Mouse (Mus musculus): ENCODE data around the gene Tlcd1. TPM values are rescaled to one million over a fixed set of nuclear protein-coding genes. Genes with fewer than 3 reads are reported as not detected.
A peak's percentile ranks its signal among the peaks of the same experiment; 100 is the strongest.

Gene Tlcd1
- polyA plus RNA-seq, 1 experiment from 2014 or later: 23.1 TPM

- peaks cover 7% of the 10 kb centered on the region for H3K4me1 ChIP-seq (ENCODE audit: control insufficient read depth, insufficient read depth, low read length)
- no peaks in the 10 kb centered on the region for H3K9me3 ChIP-seq (ENCODE audit: control insufficient read depth, low read length)
- peak overlapping the region; percentile 65 for H3K4me2 ChIP-seq (replicated peaks; ENCODE audit: low read depth, low read length)
- H3K36me3 ChIP-seq (ENCODE audit: control insufficient read depth, insufficient read depth, low read length): peaks cover 30% of the 10 kb centered on the region
- no peak overlapping the region for H3K27ac ChIP-seq (ENCODE audit: low read depth, low read length)
- WGBS: 67% methylated on average over 22 of the region's 23 CpGs
- ATAC-seq (ENCODE audit: low FRiP score, low TSS enrichment): no peak
- H3K4me3 ChIP-seq (ENCODE audit: low read length): peak overlapping the region; percentile 49
- H3K9ac ChIP-seq (ENCODE audit: low read depth, low read length): peak overlapping the region; percentile 48
- H3K27me3 ChIP-seq (ENCODE audit: control insufficient read depth, insufficient read depth, low read length): no peaks in the 10 kb centered on the region
These were observed 18.8 kb downstream of the Tlcd1 start for GRCm38 (mm10) chr11:78195101-78195863.

- no peak overlapping the region for H3K9ac ChIP-seq (ENCODE audit: low read depth, low read length)
- H3K4me3 ChIP-seq (ENCODE audit: low read length): no peak overlapping the region
- no peaks in the 10 kb centered on the region for H3K9me3 ChIP-seq (ENCODE audit: control insufficient read depth, low read length)
- no peak overlapping the region for H3K4me2 ChIP-seq (replicated peaks; ENCODE audit: low read depth, low read length)
- WGBS: 93% methylated on average over 3 of the region's 3 CpGs
- H3K27me3 ChIP-seq (ENCODE audit: control insufficient read depth, insufficient read depth, low read length): no peaks in the 10 kb centered on the region
- no peak overlapping the region for H3K27ac ChIP-seq (ENCODE audit: low read depth, low read length)
- H3K36me3 ChIP-seq (ENCODE audit: control insufficient read depth, insufficient read depth, low read length): peaks cover 21% of the 10 kb centered on the region
- no peak for ATAC-seq (ENCODE audit: low FRiP score, low TSS enrichment)
- H3K4me1 ChIP-seq (ENCODE audit: control insufficient read depth, insufficient read depth, low read length): peaks cover 9% of the 10 kb centered on the region
These were observed 25.9 kb downstream of the Tlcd1 start for GRCm38 (mm10) chr11:78202372-78202771.

GRCm38 (mm10) chr11:78204287-78204686 is 27.8 kb downstream of the Tlcd1 start:
- H3K36me3 ChIP-seq (ENCODE audit: control insufficient read depth, insufficient read depth, low read length): peaks cover 41% of the 10 kb centered on the region
- H3K4me2 ChIP-seq (replicated peaks; ENCODE audit: low read depth, low read length): no peak overlapping the region
- no peaks in the 10 kb centered on the region for H3K27me3 ChIP-seq (ENCODE audit: control insufficient read depth, insufficient read depth, low read length)
- ATAC-seq (ENCODE audit: low FRiP score, low TSS enrichment): no peak
- 83% methylated on average over 6 of the region's 6 CpGs for WGBS
- H3K9ac ChIP-seq (ENCODE audit: low read depth, low read length): no peak overlapping the region
- H3K4me3 ChIP-seq (ENCODE audit: low read length): no peak overlapping the region
- H3K27ac ChIP-seq (ENCODE audit: low read depth, low read length): no peak overlapping the region
- H3K4me1 ChIP-seq (ENCODE audit: control insufficient read depth, insufficient read depth, low read length): peaks cover 9% of the 10 kb centered on the region
- H3K9me3 ChIP-seq (ENCODE audit: control insufficient read depth, low read length): no peaks in the 10 kb centered on the region

- Histone ChIP-seq H3K4me2 (replicated peaks; ENCODE audit: low read depth, low read length) (no peak overlapping the region), H3K27me3 (ENCODE audit: control insufficient read depth, insufficient read depth, low read length) (no peaks in the 10 kb centered on the region), H3K9me3 (ENCODE audit: control insufficient read depth, low read length) (no peaks in the 10 kb centered on the region), H3K4me1 (ENCODE audit: control insufficient read depth, insufficient read depth, low read length) (peaks cover 9% of the 10 kb centered on the region), H3K27ac (ENCODE audit: low read depth, low read length) (peak overlapping the region; percentile 63), H3K4me3 (ENCODE audit: low read length) (no peak overlapping the region), H3K36me3 (ENCODE audit: control insufficient read depth, insufficient read depth, low read length) (peaks cover 53% of the 10 kb centered on the region), H3K9ac (ENCODE audit: low read depth, low read length) (no peak overlapping the region)
- 18% methylated on average over 13 of the region's 13 CpGs for WGBS
- ATAC-seq (ENCODE audit: low FRiP score, low TSS enrichment): peak; percentile 53
These were observed 29.1 kb downstream of the Tlcd1 start for GRCm38 (mm10) chr11:78205361-78206206.

DNA sequence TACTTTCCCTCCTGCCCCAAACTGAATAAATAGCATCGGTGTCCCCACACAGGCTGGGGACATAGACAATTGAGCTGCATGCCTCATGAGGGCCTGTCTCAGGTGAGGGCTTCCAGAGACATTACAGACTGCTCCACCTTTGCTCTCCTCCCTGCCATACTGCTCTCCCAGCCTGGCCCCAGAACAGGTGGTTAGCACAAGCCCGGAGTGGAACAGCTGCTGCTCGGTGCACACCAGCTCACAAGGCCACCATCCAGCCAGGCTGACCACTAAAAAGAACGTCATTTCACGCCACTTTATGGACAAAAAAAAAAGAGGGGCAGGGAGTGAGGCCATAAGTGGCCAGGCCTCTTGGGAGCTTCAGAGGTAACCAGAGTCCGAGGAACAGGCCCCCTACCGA is 30.7 kb downstream of the Tlcd1 start:
- Histone ChIP-seq H3K9ac (ENCODE audit: low read depth, low read length) (no peak overlapping the region), H3K9me3 (ENCODE audit: control insufficient read depth, low read length) (no peaks in the 10 kb centered on the region), H3K27me3 (ENCODE audit: control insufficient read depth, insufficient read depth, low read length) (no peaks in the 10 kb centered on the region), H3K4me3 (ENCODE audit: low read length) (no peak overlapping the region), H3K4me2 (replicated peaks; ENCODE audit: low read depth, low read length) (no peak overlapping the region), H3K4me1 (ENCODE audit: control insufficient read depth, insufficient read depth, low read length) (peaks cover 9% of the 10 kb centered on the region), H3K36me3 (ENCODE audit: control insufficient read depth, insufficient read depth, low read length) (peaks cover 69% of the 10 kb centered on the region), H3K27ac (ENCODE audit: low read depth, low read length) (no peak overlapping the region)
- no peak for ATAC-seq (ENCODE audit: low FRiP score, low TSS enrichment)
- WGBS: 84% methylated on average over 7 of the region's 7 CpGs

DNA sequence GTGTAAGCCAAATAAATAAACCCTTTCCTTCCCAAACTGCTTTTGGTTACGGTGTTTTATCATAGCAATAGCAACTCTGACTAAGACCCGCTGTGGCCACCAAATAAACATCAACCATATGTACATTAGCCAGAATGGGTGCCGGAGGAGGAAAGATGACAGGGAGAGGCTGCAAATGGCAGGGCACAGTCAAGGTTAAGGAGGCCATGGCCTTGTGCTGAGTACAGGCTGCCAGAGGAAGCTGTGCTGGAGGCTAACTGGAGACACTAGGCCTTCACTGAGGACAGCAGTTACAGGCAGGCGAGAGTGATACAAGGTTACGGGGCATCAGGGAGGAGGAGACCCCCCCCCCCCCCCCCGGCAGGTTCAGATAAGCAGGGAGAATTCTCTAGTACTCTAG is 33.4 kb downstream of the Tlcd1 start:
- no peak overlapping the region for H3K4me3 ChIP-seq (ENCODE audit: low read length)
- 94% methylated on average over 6 of the region's 6 CpGs for WGBS

GRCm38 (mm10) chr11:78210615-78211014 is 34.1 kb downstream of the Tlcd1 start:
- Histone ChIP-seq H3K27me3 (ENCODE audit: control insufficient read depth, insufficient read depth, low read length) (no peaks in the 10 kb centered on the region), H3K4me2 (replicated peaks; ENCODE audit: low read depth, low read length) (no peak overlapping the region), H3K36me3 (ENCODE audit: control insufficient read depth, insufficient read depth, low read length) (peaks cover 92% of the 10 kb centered on the region), H3K9me3 (ENCODE audit: control insufficient read depth, low read length) (no peaks in the 10 kb centered on the region), H3K27ac (ENCODE audit: low read depth, low read length) (no peak overlapping the region), H3K4me1 (ENCODE audit: control insufficient read depth, insufficient read depth, low read length) (peaks cover 7% of the 10 kb centered on the region), H3K4me3 (ENCODE audit: low read length) (no peak overlapping the region), H3K9ac (ENCODE audit: low read depth, low read length) (0 out of 2 replicates have a peak overlapping the region, but pooled peaks have one; percentile 12)
- 62% methylated on average over 7 of the region's 7 CpGs for WGBS
- no peak for ATAC-seq (ENCODE audit: low FRiP score, low TSS enrichment)

More for the DNA sequence above, 33.4 kb downstream of the Tlcd1 start:
- Histone ChIP-seq H3K27ac (ENCODE audit: low read depth, low read length) (no peak overlapping the region), H3K36me3 (ENCODE audit: control insufficient read depth, insufficient read depth, low read length) (peaks cover 90% of the 10 kb centered on the region), H3K4me2 (replicated peaks; ENCODE audit: low read depth, low read length) (no peak overlapping the region), H3K9ac (ENCODE audit: low read depth, low read length) (0 out of 2 replicates have a peak overlapping the region, but pooled peaks have one; percentile 12), H3K27me3 (ENCODE audit: control insufficient read depth, insufficient read depth, low read length) (no peaks in the 10 kb centered on the region), H3K9me3 (ENCODE audit: control insufficient read depth, low read length) (no peaks in the 10 kb centered on the region), H3K4me1 (ENCODE audit: control insufficient read depth, insufficient read depth, low read length) (peaks cover 9% of the 10 kb centered on the region)
- ATAC-seq (ENCODE audit: low FRiP score, low TSS enrichment): no peak

DNA sequence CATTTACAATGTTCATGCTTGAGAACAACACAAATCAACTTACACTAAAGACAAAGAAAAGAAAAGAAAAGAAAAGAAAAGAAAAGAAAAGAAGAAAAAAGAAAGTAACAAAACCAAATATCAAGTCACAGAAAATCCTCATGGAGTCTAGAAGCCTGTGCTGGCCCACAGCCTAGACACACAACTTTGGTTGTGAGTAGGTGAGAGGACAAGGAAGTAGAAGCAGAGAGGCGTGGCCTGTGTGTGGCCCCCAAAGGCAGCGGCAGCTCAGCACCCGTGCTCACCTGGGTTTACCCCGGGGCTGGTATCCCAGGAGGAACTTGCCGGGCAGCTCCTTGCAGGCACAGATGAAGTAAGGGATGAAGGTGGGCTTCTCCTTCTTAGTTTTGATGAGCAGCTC is 35.0 kb downstream of the Tlcd1 start:
- 89% methylated on average over 5 of the region's 5 CpGs for WGBS
- H3K27ac ChIP-seq (ENCODE audit: low read depth, low read length): no peak overlapping the region
- peaks cover 96% of the 10 kb centered on the region for H3K36me3 ChIP-seq (ENCODE audit: control insufficient read depth, insufficient read depth, low read length)
- H3K4me2 ChIP-seq (replicated peaks; ENCODE audit: low read depth, low read length): no peak overlapping the region
- no peak overlapping the region for H3K4me3 ChIP-seq (ENCODE audit: low read length)
- no peak for ATAC-seq (ENCODE audit: low FRiP score, low TSS enrichment)
- H3K27me3 ChIP-seq (ENCODE audit: control insufficient read depth, insufficient read depth, low read length): no peaks in the 10 kb centered on the region
- no peak overlapping the region for H3K9ac ChIP-seq (ENCODE audit: low read depth, low read length)
- no peaks in the 10 kb centered on the region for H3K4me1 ChIP-seq (ENCODE audit: control insufficient read depth, insufficient read depth, low read length)
- H3K9me3 ChIP-seq (ENCODE audit: control insufficient read depth, low read length): no peaks in the 10 kb centered on the region
